Mouse (Mus musculus) liver, embryonic 14.5 days (tissue): ENCODE results near the gene Zfp652. TPM values are rescaled to one million over a fixed set of nuclear protein-coding genes. Genes with fewer than 3 reads are reported as not detected.

ENCODE experiments used
- ATAC-seq: fragments of 200-750 bp; cut with Nextera tagmentation; 2 replicates; pipeline ENCODE4 v1.8.0; 2017; ENCODE audit warnings: moderate number of reproducible peaks, mild to moderate bottlenecking, moderate library complexity; ENCODE audit not compliant: insufficient read depth
- DNase-seq, 3 experiments: peaks; one replicate each; pipeline ENCODE4 v3.0.0-alpha.2; 2012 to 2013; ENCODE audit warnings: low read depth in 3 of 3, low spot score in 3 of 3
- H3K27ac ChIP-seq: fragments of 300-500 bp; sonication (generic); 2 replicates; pipeline ENCODE4 v1.5.1; 2014; ENCODE audit warnings: moderate library complexity, mild to moderate bottlenecking, control low read depth, inconsistent platforms
- H3K27me3 ChIP-seq: fragments of 300-500 bp; sonication (generic); 2 replicates; pipeline ENCODE4 v1.6.1; 2014; ENCODE audit warnings: mild to moderate bottlenecking, low read length, moderate library complexity; ENCODE audit not compliant: control insufficient read depth, insufficient read depth
- H3K36me3 ChIP-seq: fragments of 300-500 bp; sonication (generic); replicated peaks from 2 replicates; pipeline ENCODE4 v1.6.1; 2014; ENCODE audit warnings: low read depth; ENCODE audit not compliant: control insufficient read depth, insufficient read depth
- H3K4me1 ChIP-seq, 2 experiments: fragments of 200-500 bp in 1 of 2; fragments of 300-500 bp in 1 of 2; sonication (generic) in 1 of 2; replicated peaks; 2 replicates each; pipeline ENCODE4 v1.6.1; 2012 to 2014; ENCODE audit warnings: antibody characterized with exemption in 1 of 2, inconsistent platforms in 1 of 2, low read length in 1 of 2; ENCODE audit not compliant: control insufficient read depth in 2 of 2, insufficient read depth in 2 of 2
- H3K4me2 ChIP-seq: fragments of 300-500 bp; sonication (generic); 2 replicates; pipeline ENCODE4 v1.6.1; 2014; ENCODE audit warnings: low read depth, mild to moderate bottlenecking, control low read depth, moderate library complexity
- H3K4me3 ChIP-seq, 2 experiments: fragments of 200-500 bp in 1 of 2; fragments of 300-500 bp in 1 of 2; sonication (generic) in 1 of 2; 2 replicates each; pipeline ENCODE4 v1.5.1; 2012 to 2014; ENCODE audit warnings: low read depth in 2 of 2, low read length in 2 of 2, mild to moderate bottlenecking in 2 of 2, control low read depth in 1 of 2, inconsistent platforms in 1 of 2, moderate library complexity in 1 of 2; ENCODE audit not compliant: insufficient read depth in 1 of 2
- H3K9ac ChIP-seq: fragments of 300-500 bp; sonication (generic); replicated peaks from 2 replicates; pipeline ENCODE4 v1.6.1; 2014; ENCODE audit warnings: mild to moderate bottlenecking, control low read depth, moderate library complexity
- H3K9me3 ChIP-seq: fragments of 300-500 bp; sonication (generic); 2 replicates; pipeline ENCODE4 v1.6.1; 2016; ENCODE audit warnings: low read length, mixed read lengths; ENCODE audit not compliant: control insufficient read depth
- CTCF ChIP-seq: IDR thresholded peaks from 2 replicates; pipeline ENCODE4 v1.5.1; 2016; ENCODE audit warnings: antibody characterized with exemption, low read depth, control low read depth
- EP300 ChIP-seq: IDR thresholded peaks from 2 replicates; pipeline ENCODE4 v1.6.1; 2016; ENCODE audit warnings: antibody characterized with exemption, low read depth
- WGBS: fragments of 180-500 bp; shearing (Covaris S2); extraction: QIAGEN DNeasy Blood & Tissue Kit; methylation state at CpG from one replicate; pipeline ENCODE4 v1.1.7; 2014; ENCODE audit not compliant: insufficient replicate concordance; 5-methylcytosine and 5-hydroxymethylcytosine counted together
- polyA plus RNA-seq, 2 experiments: library from polyadenylated mRNA; depleted of rRNA in 1 of 2; stranded (reverse) in 1 of 2; unstranded in 1 of 2; fragments of >200 nt; fragmentation: Nextera tagmentation in 1 of 2; extraction: Ambion mirVana in 1 of 2; gene quantifications; 2 replicates each; pipeline versions ENCODE4 v1.2.1 to v1.2.3; 2012 to 2014

Zfp652 gene
- polyA plus RNA-seq, 2 experiments: 3.7 to 5.4 TPM

- H3K27ac ChIP-seq: no peak overlapping the region
- H3K36me3 ChIP-seq: no peaks in the 10 kb centered on the region
- 65% methylated on average over 18 of the region's 18 CpGs for WGBS
- H3K4me2 ChIP-seq: no peak overlapping the region
- peaks cover 57% of the 10 kb centered on the region for H3K27me3 ChIP-seq
- peaks cover 20 to 44% of the 10 kb centered on the region in 2 experiments for H3K4me1 ChIP-seq
- TF ChIP-seq CTCF (no peak), EP300 (no peak)
- H3K4me3 ChIP-seq: no peak overlapping the region
- no peaks in the 10 kb centered on the region for H3K9me3 ChIP-seq
- no peak for DNase-seq
- ATAC-seq: no peak
- no peak overlapping the region for H3K9ac ChIP-seq
Measured at GRCm38 (mm10) chr11:95832129-95833005, 119.9 kb downstream of the Zfp652 start.

GRCm38 (mm10) chr11:95833006-95833570 lies 120.6 kb downstream of the Zfp652 start:
- Histone ChIP-seq H3K4me1 (peaks cover 19 to 42% of the 10 kb centered on the region in 2 experiments), H3K4me2 (no peak overlapping the region), H3K36me3 (no peaks in the 10 kb centered on the region), H3K9ac (no peak overlapping the region), H3K27me3 (peaks cover 56% of the 10 kb centered on the region), H3K4me3 (no peak overlapping the region), H3K9me3 (no peaks in the 10 kb centered on the region), H3K27ac (no peak overlapping the region)
- DNase-seq (no peak), ATAC-seq (no peak)
- WGBS: 53% methylated on average over 8 of the region's 8 CpGs
- TF ChIP-seq CTCF: no peak
- TF ChIP-seq EP300: no peak

- DNase-seq (no peak), ATAC-seq (no peak)
- no peak overlapping the region for H3K4me3 ChIP-seq
- peaks cover 15 to 37% of the 10 kb centered on the region in 2 experiments for H3K4me1 ChIP-seq
- TF ChIP-seq EP300: no peak
- no peak for TF ChIP-seq CTCF
- peak overlapping the region; percentile 34 for H3K4me2 ChIP-seq
- H3K9ac ChIP-seq: no peak overlapping the region
- WGBS: 14% methylated on average over 18 of the region's 18 CpGs
- no peak overlapping the region for H3K27ac ChIP-seq
- H3K36me3 ChIP-seq: no peaks in the 10 kb centered on the region
- H3K9me3 ChIP-seq: no peaks in the 10 kb centered on the region
- H3K27me3 ChIP-seq: peaks cover 52% of the 10 kb centered on the region
Measured at GRCm38 (mm10) chr11:95833631-95834142, 121.2 kb downstream of the Zfp652 start.

- TF ChIP-seq CTCF (no peak), EP300 (no peak)
- Histone ChIP-seq H3K9me3 (no peaks in the 10 kb centered on the region), H3K36me3 (no peaks in the 10 kb centered on the region), H3K4me3 (no peak overlapping the region), H3K4me2 (peak overlapping the region; percentile 34), H3K9ac (no peak overlapping the region), H3K27ac (no peak overlapping the region), H3K27me3 (peaks cover 47% of the 10 kb centered on the region), H3K4me1 (peaks cover 15 to 31% of the 10 kb centered on the region in 2 experiments)
- WGBS: 2% methylated on average over 22 of the region's 22 CpGs
- no peak for DNase-seq
- peak; percentile 24 for ATAC-seq
Measured at GRCm38 (mm10) chr11:95834143-95834667, 121.7 kb downstream of the Zfp652 start.
